1 mouse cellular context compared by ENCODE assay signal in genomic region chr13:49307311-49307969, GRCm38 (mm10).
TF ChIP-seq lines count a peak whose summit lies in the region.

No protein-coding gene starts in this region.

TF ChIP-seq in MEL, 35 proteins besides CTCF, POLR2A, EP300 and RAD21:
- TF ChIP-seq ZNF384 (IDR thresholded peaks at IDR 0.05; ENCODE audit: low read depth, low read length) (no peak), TBP (IDR thresholded peaks at IDR 0.05; ENCODE audit: low read depth, low read length) (0 out of 2 replicates have a peak, but pooled peaks have one; percentile 18), NELFE (IDR thresholded peaks at IDR 0.05; ENCODE audit: low read depth, low read length) (peak; percentile 46), MXI1 (IDR thresholded peaks at IDR 0.05; ENCODE audit: low read depth, low read length) (peak; percentile 90), KAT2A (conservative IDR thresholded peaks at IDR 0.05; ENCODE audit: low read depth, low read length) (no peak), MEF2A (IDR thresholded peaks at IDR 0.05; ENCODE audit: extremely low read depth, insufficient replicate concordance, low read depth, low read length, poor library complexity, severe bottlenecking) (no peak), SIN3A (IDR thresholded peaks at IDR 0.05; ENCODE audit: low read length) (peak; percentile 81), MAFK (IDR thresholded peaks at IDR 0.05; ENCODE audit: borderline replicate concordance, low read depth, low read length) (no peak), TCF12 (IDR thresholded peaks at IDR 0.05; ENCODE audit: low read depth, low read length) (peak; percentile 66), HCFC1 (IDR thresholded peaks at IDR 0.05; ENCODE audit: low read depth, low read length) (peak; percentile 41; the same call in 1 of the 2 replicates), ETS1 (IDR thresholded peaks at IDR 0.05; ENCODE audit: low read depth, low read length) (peak; percentile 88), RCOR1 (IDR thresholded peaks at IDR 0.05; ENCODE audit: low read depth, low read length) (peak; percentile 32; the same call in 1 of the 2 replicates), ZC3H11A (IDR thresholded peaks at IDR 0.05; ENCODE audit: low read depth, low read length) (no peak), POLR2AphosphoS5 (IDR thresholded peaks at IDR 0.05; ENCODE audit: borderline replicate concordance, low read depth, low read length) (no peak), CHD1 (IDR thresholded peaks at IDR 0.05; ENCODE audit: low read depth, low read length) (0 out of 2 replicates have a peak, but pooled peaks have one; percentile 58), ELF1 (IDR thresholded peaks at IDR 0.05; ENCODE audit: low read depth, low read length) (peak; percentile 65; the same call in 1 of the 2 replicates), UBTF (IDR thresholded peaks at IDR 0.05; ENCODE audit: borderline replicate concordance, insufficient read depth, low read depth, low read length) (no peak), MYB (IDR thresholded peaks at IDR 0.05; ENCODE audit: low read depth, low read length) (no peak), JUND (IDR thresholded peaks at IDR 0.05; ENCODE audit: low read depth, low read length) (no peak), MAZ (IDR thresholded peaks at IDR 0.05; ENCODE audit: low read depth, low read length) (peak; percentile 94), NRF1 (IDR thresholded peaks at IDR 0.05; ENCODE audit: insufficient read depth, low read depth, low read length, poor library complexity, severe bottlenecking) (0 out of 2 replicates have a peak, but pooled peaks have one; percentile 14), MYC (IDR thresholded peaks at IDR 0.05; ENCODE audit: low read depth, low read length) (peak; percentile 82), TAL1 (IDR thresholded peaks at IDR 0.05; ENCODE audit: low read length) (no peak), POLR2AphosphoS2 (IDR thresholded peaks at IDR 0.05; ENCODE audit: low read length) (no peak), BHLHE40 (IDR thresholded peaks at IDR 0.05; ENCODE audit: borderline replicate concordance, low read depth, low read length) (no peak), GATA1 (IDR thresholded peaks at IDR 0.05; ENCODE audit: low read depth, low read length) (peak; percentile 31), E2F4 (IDR thresholded peaks at IDR 0.05; ENCODE audit: borderline replicate concordance, low read depth, low read length) (no peak), SMC3 (IDR thresholded peaks at IDR 0.05; ENCODE audit: low read depth, low read length) (no peak), CHD2 (IDR thresholded peaks at IDR 0.05; ENCODE audit: low read length) (peak; percentile 30; the same call in 1 of the 2 replicates), USF2 (IDR thresholded peaks at IDR 0.05; ENCODE audit: borderline replicate concordance in 1 of 2, insufficient read depth in 1 of 2, low read depth in 1 of 2, low read length in 2 of 2) (peak in 1 of 2 experiments; percentile 64; a peak in 2 of 4 replicates), MAX (IDR thresholded peaks at IDR 0.05; ENCODE audit: low read length) (peak; percentile 96), ZMIZ1 (IDR thresholded peaks at IDR 0.05; ENCODE audit: low read depth, low read length) (peak; percentile 74), GABPA (IDR thresholded peaks at IDR 0.05; ENCODE audit: low read depth, low read length) (no peak), USF1 (IDR thresholded peaks at IDR 0.05; ENCODE audit: low read depth, low read length) (peak; percentile 92), ZKSCAN1 (IDR thresholded peaks at IDR 0.05; ENCODE audit: low read depth, low read length) (0 out of 2 replicates have a peak, but pooled peaks have one; percentile 30)
